Mouse (Mus musculus) lung, postnatal 0 days (tissue): ENCODE data around the gene Rab6a. TPM values are rescaled to one million over a fixed set of nuclear protein-coding genes. Genes with fewer than 3 reads are reported as not detected.
A peak's percentile ranks its signal among the peaks of the same experiment; 100 is the strongest.

Experiments used
- ATAC-seq: fragments of 200-750 bp; cut with Nextera tagmentation; 2 replicates; pipeline ENCODE4 v1.8.0; 2017; ENCODE audit warnings: moderate library complexity
- DNase-seq: peaks from one replicate; pipeline ENCODE4 v3.0.0-alpha.2; 2016; ENCODE audit warnings: low spot score
- H3K27ac ChIP-seq: fragments of 300-500 bp; sonication (generic); 2 replicates; pipeline ENCODE4 v1.5.1; 2014; ENCODE audit warnings: antibody characterized with exemption, mild to moderate bottlenecking, low read length, mixed read lengths
- H3K27me3 ChIP-seq: fragments of 300-500 bp; sonication (generic); replicated peaks from 2 replicates; pipeline ENCODE4 v1.6.1; 2014; ENCODE audit warnings: low read length, mixed read lengths; ENCODE audit not compliant: insufficient read depth
- H3K36me3 ChIP-seq: fragments of 300-500 bp; sonication (generic); 2 replicates; pipeline ENCODE4 v1.6.1; 2014; ENCODE audit warnings: low read length, mixed read lengths; ENCODE audit not compliant: insufficient read depth
- H3K4me1 ChIP-seq: fragments of 300-500 bp; sonication (generic); 2 replicates; pipeline ENCODE4 v1.6.1; 2014; ENCODE audit warnings: antibody characterized with exemption, low read depth, low read length, mixed read lengths; ENCODE audit not compliant: insufficient read depth
- H3K4me2 ChIP-seq: fragments of 300-500 bp; sonication (generic); replicated peaks from 2 replicates; pipeline ENCODE4 v1.6.1; 2014; ENCODE audit warnings: low read depth, mild to moderate bottlenecking, low read length, moderate library complexity, mixed read lengths
- H3K4me3 ChIP-seq: fragments of 300-500 bp; sonication (generic); 2 replicates; pipeline ENCODE4 v1.5.1; 2014; ENCODE audit warnings: low read depth, low read length
- H3K9ac ChIP-seq: fragments of 300-500 bp; sonication (generic); replicated peaks from 2 replicates; pipeline ENCODE4 v1.6.1; 2014; ENCODE audit warnings: low read depth, mild to moderate bottlenecking
- H3K9me3 ChIP-seq: fragments of 300-500 bp; sonication (generic); 2 replicates; pipeline ENCODE4 v1.6.1; 2016; ENCODE audit warnings: low read length, mixed read lengths
- CTCF ChIP-seq: IDR thresholded peaks from 2 replicates; pipeline ENCODE4 v1.5.1; 2016; ENCODE audit warnings: antibody characterized with exemption, mild to moderate bottlenecking
- EP300 ChIP-seq: IDR thresholded peaks from 2 replicates; pipeline ENCODE4 v1.6.1; 2016; ENCODE audit warnings: antibody characterized with exemption, mild to moderate bottlenecking, control low read depth
- WGBS: fragments of 180-500 bp; shearing (Covaris S2); extraction: QIAGEN DNeasy Blood & Tissue Kit; methylation state at CpG from one replicate; pipeline ENCODE4 v1.1.7; 2014; 5-methylcytosine and 5-hydroxymethylcytosine counted together
- polyA plus RNA-seq: library from polyadenylated mRNA; unstranded; fragments of >200 nt; fragmentation: Nextera tagmentation; extraction: Ambion mirVana; gene quantifications from 2 replicates; pipeline ENCODE4 v1.2.1, GENCODE M21; 2015

The Rab6a gene
- polyA plus RNA-seq, 1 experiment from 2014 or later: 76.8 TPM

- no peak for TF ChIP-seq CTCF
- no peak for TF ChIP-seq EP300
- no peaks in the 10 kb centered on the region for H3K27me3 ChIP-seq
- no peak overlapping the region for H3K27ac ChIP-seq
- 31% methylated on average over 5 of the region's 5 CpGs for WGBS
- H3K4me3 ChIP-seq: no peak overlapping the region
- no peak overlapping the region for H3K4me2 ChIP-seq
- H3K36me3 ChIP-seq: no peaks in the 10 kb centered on the region
- H3K9me3 ChIP-seq: no peaks in the 10 kb centered on the region
- no peaks in the 10 kb centered on the region for H3K4me1 ChIP-seq
- no peak for ATAC-seq
- H3K9ac ChIP-seq: no peak overlapping the region
- DNase-seq: no peak
Observed at GRCm38 (mm10) chr7:100656739-100657138, 49.5 kb downstream of the Rab6a start.

- Histone ChIP-seq H3K4me1 (no peaks in the 10 kb centered on the region), H3K27ac (peak overlapping the region; percentile 72), H3K36me3 (no peaks in the 10 kb centered on the region), H3K4me2 (peak overlapping the region; percentile 38), H3K4me3 (peak overlapping the region; percentile 14; the same call in 1 of the 2 replicates), H3K27me3 (no peaks in the 10 kb centered on the region), H3K9ac (no peak overlapping the region), H3K9me3 (no peaks in the 10 kb centered on the region)
- DNase-seq (peak; percentile 91), ATAC-seq (peak; percentile 92)
- TF ChIP-seq CTCF (no peak), EP300 (no peak)
- WGBS: 27% methylated on average over 18 of the region's 18 CpGs
Observed at GRCm38 (mm10) chr7:100658093-100658578, 50.9 kb downstream of the Rab6a start.

- WGBS: 84% methylated on average over 7 of the region's 7 CpGs
- Histone ChIP-seq H3K4me3 (no peak overlapping the region), H3K27me3 (no peaks in the 10 kb centered on the region), H3K36me3 (no peaks in the 10 kb centered on the region), H3K27ac (no peak overlapping the region), H3K4me2 (no peak overlapping the region), H3K9ac (no peak overlapping the region), H3K4me1 (no peaks in the 10 kb centered on the region), H3K9me3 (no peaks in the 10 kb centered on the region)
- DNase-seq (no peak), ATAC-seq (no peak)
- TF ChIP-seq EP300 (no peak), CTCF (no peak)
Observed at GRCm38 (mm10) chr7:100661264-100661663, 54.1 kb downstream of the Rab6a start.

- Histone ChIP-seq H3K9me3 (no peaks in the 10 kb centered on the region), H3K4me1 (no peaks in the 10 kb centered on the region), H3K36me3 (no peaks in the 10 kb centered on the region), H3K9ac (no peak within 1 kb of the TSS), H3K4me2 (no peak within 1 kb of the TSS), H3K4me3 (no peak within 1 kb of the TSS), H3K27ac (no peak within 1 kb of the TSS), H3K27me3 (no peaks in the 10 kb centered on the region)
- ATAC-seq (no peak), DNase-seq (no peak)
- WGBS: 78% methylated on average over 8 of the region's 8 CpGs
- TF ChIP-seq CTCF (no peak), EP300 (no peak)
Observed at GRCm38 (mm10) chr7:100662231-100662630, 55.0 kb downstream of the Rab6a start, which contains the start of gene Plekhb1. TSS of gene Plekhb1 (minus strand) at chr7:100662414.

- no peaks in the 10 kb centered on the region for H3K36me3 ChIP-seq
- H3K4me1 ChIP-seq: no peaks in the 10 kb centered on the region
Observed at GRCm38 (mm10) chr7:100663190-100663589, 56.0 kb downstream of the Rab6a start.

GRCm38 (mm10) chr7:100663729-100664304 lies 56.6 kb downstream of the Rab6a start:
- TF ChIP-seq EP300 (no peak), CTCF (no peak)
- Histone ChIP-seq H3K27me3 (no peaks in the 10 kb centered on the region), H3K27ac (no peak overlapping the region), H3K4me3 (no peak overlapping the region), H3K9ac (no peak overlapping the region), H3K9me3 (no peaks in the 10 kb centered on the region), H3K4me2 (peak overlapping the region; percentile 27; the same call in 1 of the 2 replicates), H3K36me3 (no peaks in the 10 kb centered on the region), H3K4me1 (no peaks in the 10 kb centered on the region)
- WGBS: 57% methylated on average over 11 of the region's 11 CpGs
- DNase-seq (no peak), ATAC-seq (no peak)

More at GRCm38 (mm10) chr7:100663190-100663589, 56.0 kb downstream of the Rab6a start:
- peak; percentile 86 for ATAC-seq
- Histone ChIP-seq H3K9ac (no peak overlapping the region), H3K27me3 (no peaks in the 10 kb centered on the region), H3K4me2 (peak overlapping the region; percentile 27; the same call in 1 of the 2 replicates), H3K27ac (no peak overlapping the region), H3K4me3 (no peak overlapping the region), H3K9me3 (no peaks in the 10 kb centered on the region)
- DNase-seq: peak; percentile 96
- 2% methylated on average over 13 of the region's 13 CpGs for WGBS
- TF ChIP-seq CTCF (peak; percentile 99), EP300 (no peak)
